ENCODE assay signal across 10 mouse cellular contexts in the genomic region with DNA sequence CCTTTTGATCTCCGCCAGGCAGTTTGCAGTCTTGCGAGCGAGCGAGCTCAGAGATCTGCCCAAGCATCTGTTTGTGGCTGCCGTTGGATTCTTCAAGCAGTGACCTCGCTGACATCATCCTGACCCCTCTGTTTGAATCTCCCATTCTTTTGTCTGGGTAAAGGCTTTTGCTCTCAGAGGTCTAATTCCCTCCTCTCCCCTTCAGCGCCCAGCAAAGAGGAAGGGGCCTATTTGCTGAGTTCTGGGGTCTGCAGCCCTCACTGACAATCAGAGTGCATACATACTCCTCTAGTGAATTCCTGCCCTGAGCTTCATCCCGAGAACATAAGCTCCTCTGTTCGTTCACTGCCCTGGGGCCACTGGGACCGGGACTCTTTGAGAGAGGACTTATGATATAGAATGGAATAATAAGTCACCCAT.
DNase-seq lines count a peak whose midpoint lies in the region; ATAC-seq and TF ChIP-seq lines count a peak whose summit lies in the region.
"Had no signal": no experiment of that assay in that cellular context is flagged by ENCODE, and none has a peak within 500 bp of the region (broad histone marks: within the 10 kb centered on the region; RNA-seq: fewer than 3 reads in every experiment).

No protein-coding gene starts in this region.

- peaks cover 8% of the 10 kb centered on the region; the same call in 1 of the 2 replicates for H3K4me1 ChIP-seq in hindbrain, embryonic 11.5 days (replicated peaks; ENCODE audit: control insufficient read depth, insufficient read depth, low read length)
- H3K4me1 ChIP-seq in hindbrain, postnatal 0 days (ENCODE audit: insufficient read depth, low read length) = 0 out of 2 replicates have a peak, but pooled peaks cover 5% of the 10 kb centered on the region
- peaks cover 23% of the 10 kb centered on the region for H3K4me1 ChIP-seq in limb, embryonic 14.5 days (ENCODE audit: control insufficient read depth, insufficient read depth, low read length)

- DNase-seq in hindbrain, embryonic 11.5 days (ENCODE audit: low spot score) = peak; percentile 69
- no peak for DNase-seq in hindbrain, postnatal 0 days (ENCODE audit: low spot score)
- peak; percentile 80 for DNase-seq in Muller cell, postnatal 12 days (ENCODE audit: inconsistent ontology term)
- DNase-seq in embryo, embryonic 11 days = peak; percentile 82
- DNase-seq in limb, embryonic 14.5 days (ENCODE audit: low spot score) = peak; percentile 63
- DNase-seq in spleen, postnatal 36 days (ENCODE audit: low spot score in 2 of 2) = no peak
- no peak for DNase-seq in urinary bladder, postnatal 10 days (ENCODE audit: low spot score)
- DNase-seq: adrenal gland, postnatal 14 days had no signal

- no peak for TF ChIP-seq CTCF in hindbrain, postnatal 0 days (IDR thresholded peaks at IDR 0.05; ENCODE audit: low read depth)

- H3K27ac ChIP-seq in hindbrain, embryonic 11.5 days (ENCODE audit: low read depth, low read length) = no peak overlapping the region
- no peak overlapping the region for H3K27ac ChIP-seq in hindbrain, postnatal 0 days
- 0 out of 2 replicates have a peak overlapping the region, but pooled peaks have one; percentile 10 for H3K27ac ChIP-seq in limb, embryonic 14.5 days (replicated peaks; ENCODE audit: low read depth, low read length)
- H3K27ac ChIP-seq: hindbrain, embryonic 12.5 days had no signal

- TF ChIP-seq POLR2A in limb, embryonic 14.5 days (IDR thresholded peaks at IDR 0.05; ENCODE audit: borderline replicate concordance, extremely low read depth, insufficient read depth, insufficient read length) = no peak

- peak; percentile 43 for ATAC-seq in hindbrain, embryonic 11.5 days (ENCODE audit: low FRiP score)
- no peak for ATAC-seq in hindbrain, postnatal 0 days
- peak; percentile 61; the same call in 1 of the 2 replicates for ATAC-seq in limb, embryonic 14.5 days (ENCODE audit: low FRiP score, low read depth)
- ATAC-seq in monocyte, adult 5-6 weeks (replicated peaks; ENCODE audit: insufficient number of reproducible peaks, low FRiP score, low TSS enrichment, poor library complexity, severe bottlenecking) = no peak

- no peak overlapping the region for H3K4me3 ChIP-seq in hindbrain, embryonic 11.5 days (ENCODE audit: low read depth, low read length)
- H3K4me3 ChIP-seq in hindbrain, postnatal 0 days (ENCODE audit: low read length) = no peak overlapping the region
- no peak overlapping the region for H3K4me3 ChIP-seq in limb, embryonic 14.5 days (replicated peaks; ENCODE audit: low read length)
- H3K4me3 ChIP-seq: hindbrain, embryonic 12.5 days had no signal

- H3K9me3 ChIP-seq in hindbrain, embryonic 11.5 days (ENCODE audit: control insufficient read depth, low read length) = no peaks in the 10 kb centered on the region
- H3K9me3 ChIP-seq in hindbrain, postnatal 0 days (ENCODE audit: low read length) = no peaks in the 10 kb centered on the region
- H3K9me3 ChIP-seq in limb, embryonic 14.5 days (ENCODE audit: control insufficient read depth, low read length) = no peaks in the 10 kb centered on the region
- H3K9me3 ChIP-seq: hindbrain, embryonic 12.5 days had no signal

- no peak overlapping the region for H3K4me2 ChIP-seq in hindbrain, embryonic 11.5 days (replicated peaks; ENCODE audit: low read depth, low read length)
- no peak overlapping the region for H3K4me2 ChIP-seq in hindbrain, postnatal 0 days (ENCODE audit: low read depth, low read length)
- H3K4me2 ChIP-seq in limb, embryonic 14.5 days (replicated peaks; ENCODE audit: low read depth, low read length, severe bottlenecking) = peak overlapping the region; percentile 25; the same call in 1 of the 2 replicates
- H3K4me2 ChIP-seq: hindbrain, embryonic 12.5 days had no signal

- no peaks in the 10 kb centered on the region for H3K27me3 ChIP-seq in hindbrain, embryonic 11.5 days (ENCODE audit: control insufficient read depth, insufficient read depth, low read length)
- H3K27me3 ChIP-seq in hindbrain, postnatal 0 days (ENCODE audit: insufficient read depth, low read length) = no peaks in the 10 kb centered on the region
- H3K27me3 ChIP-seq in limb, embryonic 14.5 days (ENCODE audit: control insufficient read depth, insufficient read depth, low read length) = no peaks in the 10 kb centered on the region

- WGBS in hindbrain, embryonic 11.5 days = 11% methylated on average over 10 of the region's 10 CpGs
- WGBS in hindbrain, postnatal 0 days = 30% methylated on average over 10 of the region's 10 CpGs
- 21% methylated on average over 10 of the region's 10 CpGs for WGBS in limb, embryonic 14.5 days

- no peaks in the 10 kb centered on the region for H3K36me3 ChIP-seq in hindbrain, embryonic 11.5 days (ENCODE audit: control insufficient read depth, insufficient read depth, low read length)
- no peaks in the 10 kb centered on the region for H3K36me3 ChIP-seq in hindbrain, postnatal 0 days (ENCODE audit: insufficient read depth, low read length)
- no peaks in the 10 kb centered on the region for H3K36me3 ChIP-seq in limb, embryonic 14.5 days (ENCODE audit: control insufficient read depth, insufficient read depth, low read length)
- H3K36me3 ChIP-seq: hindbrain, embryonic 12.5 days had no signal

- no peak overlapping the region for H3K9ac ChIP-seq in hindbrain, embryonic 11.5 days (ENCODE audit: low read depth, low read length)
- no peak overlapping the region for H3K9ac ChIP-seq in hindbrain, postnatal 0 days (replicated peaks; ENCODE audit: low read length)
- H3K9ac ChIP-seq in limb, embryonic 14.5 days (ENCODE audit: low read depth, low read length, severe bottlenecking) = no peak overlapping the region
- H3K9ac ChIP-seq: hindbrain, embryonic 12.5 days had no signal

Comparison
In these comparisons a context has a peak if more than half of its experiments do, and no peak if none do; other contexts are left out.
1. ATAC-seq: peak in hindbrain, embryonic 11.5 days (single experiment) and limb, embryonic 14.5 days (single experiment); none in hindbrain, postnatal 0 days (single experiment) and monocyte, adult 5-6 weeks (single experiment).
2. DNase-seq: peak in hindbrain, embryonic 11.5 days (single experiment), Muller cell, postnatal 12 days (single experiment), embryo, embryonic 11 days (single experiment) and limb, embryonic 14.5 days (single experiment); none in hindbrain, postnatal 0 days (single experiment), spleen, postnatal 36 days (0 of 2) and urinary bladder, postnatal 10 days (single experiment).